Mouse (Mus musculus): ENCODE results near the gene Acoxl. TPM values are rescaled to one million over a fixed set of nuclear protein-coding genes. Genes with fewer than 3 reads are reported as not detected.
A peak's percentile ranks its signal among the peaks of the same experiment; 100 is the strongest.

Gene Acoxl
- total RNA-seq, 1 experiment from 2014 or later: 0.23 TPM

- ATAC-seq (ENCODE audit: extremely low read depth, insufficient number of reproducible peaks, low FRiP score, poor library complexity, severe bottlenecking): no peak
These were observed 285.4 kb downstream of the Acoxl start for GRCm38 (mm10) chr2:128123921-128124683.

GRCm38 (mm10) chr2:128124693-128125092 lies 286.0 kb downstream of the Acoxl start:
- ATAC-seq (ENCODE audit: extremely low read depth, insufficient number of reproducible peaks, low FRiP score, poor library complexity, severe bottlenecking): no peak

- peak; percentile 66 for ATAC-seq (ENCODE audit: extremely low read depth, insufficient number of reproducible peaks, low FRiP score, poor library complexity, severe bottlenecking)
These were observed 287.2 kb downstream of the Acoxl start, which contains the start of gene Bcl2l11 for GRCm38 (mm10) chr2:128125635-128126470. TSS of gene Bcl2l11 (plus strand) at chr2:128126038.

- ATAC-seq (ENCODE audit: extremely low read depth, insufficient number of reproducible peaks, low FRiP score, poor library complexity, severe bottlenecking): no peak
These were observed 287.9 kb downstream of the Acoxl start for GRCm38 (mm10) chr2:128126591-128127051.

GRCm38 (mm10) chr2:128127121-128127671 lies 288.5 kb downstream of the Acoxl start:
- peak; percentile 65 for ATAC-seq (ENCODE audit: extremely low read depth, insufficient number of reproducible peaks, low FRiP score, poor library complexity, severe bottlenecking)

GRCm38 (mm10) chr2:128127691-128128292 lies 289.1 kb downstream of the Acoxl start:
- no peak for ATAC-seq (ENCODE audit: extremely low read depth, insufficient number of reproducible peaks, low FRiP score, poor library complexity, severe bottlenecking)

GRCm38 (mm10) chr2:128128532-128128931 lies 289.9 kb downstream of the Acoxl start:
- no peak for ATAC-seq (ENCODE audit: extremely low read depth, insufficient number of reproducible peaks, low FRiP score, poor library complexity, severe bottlenecking)

- no peak for ATAC-seq (ENCODE audit: extremely low read depth, insufficient number of reproducible peaks, low FRiP score, poor library complexity, severe bottlenecking)
These were observed 292.8 kb downstream of the Acoxl start for GRCm38 (mm10) chr2:128131503-128131902.

GRCm38 (mm10) chr2:128132635-128133034 lies 294.0 kb downstream of the Acoxl start:
- ATAC-seq (ENCODE audit: extremely low read depth, insufficient number of reproducible peaks, low FRiP score, poor library complexity, severe bottlenecking): no peak

- no peak for ATAC-seq (ENCODE audit: extremely low read depth, insufficient number of reproducible peaks, low FRiP score, poor library complexity, severe bottlenecking)
These were observed 295.2 kb downstream of the Acoxl start for GRCm38 (mm10) chr2:128133865-128134264.

GRCm38 (mm10) chr2:128134474-128134873 lies 295.8 kb downstream of the Acoxl start:
- ATAC-seq (ENCODE audit: extremely low read depth, insufficient number of reproducible peaks, low FRiP score, poor library complexity, severe bottlenecking): no peak

GRCm38 (mm10) chr2:128134948-128135347 lies 296.3 kb downstream of the Acoxl start:
- no peak for ATAC-seq (ENCODE audit: extremely low read depth, insufficient number of reproducible peaks, low FRiP score, poor library complexity, severe bottlenecking)

GRCm38 (mm10) chr2:128136769-128137433 lies 298.2 kb downstream of the Acoxl start:
- no peak for ATAC-seq (ENCODE audit: extremely low read depth, insufficient number of reproducible peaks, low FRiP score, poor library complexity, severe bottlenecking)

GRCm38 (mm10) chr2:128137480-128138276 lies 299.0 kb downstream of the Acoxl start:
- no peak for ATAC-seq (ENCODE audit: extremely low read depth, insufficient number of reproducible peaks, low FRiP score, poor library complexity, severe bottlenecking)

GRCm38 (mm10) chr2:128138924-128139323 lies 300.2 kb downstream of the Acoxl start:
- ATAC-seq (ENCODE audit: extremely low read depth, insufficient number of reproducible peaks, low FRiP score, poor library complexity, severe bottlenecking): no peak

GRCm38 (mm10) chr2:128139781-128140180 lies 301.1 kb downstream of the Acoxl start:
- no peak for ATAC-seq (ENCODE audit: extremely low read depth, insufficient number of reproducible peaks, low FRiP score, poor library complexity, severe bottlenecking)

- ATAC-seq (ENCODE audit: extremely low read depth, insufficient number of reproducible peaks, low FRiP score, poor library complexity, severe bottlenecking): no peak
These were observed 301.5 kb downstream of the Acoxl start for GRCm38 (mm10) chr2:128140183-128140582.

- ATAC-seq (ENCODE audit: extremely low read depth, insufficient number of reproducible peaks, low FRiP score, poor library complexity, severe bottlenecking): no peak
These were observed 305.3 kb downstream of the Acoxl start for GRCm38 (mm10) chr2:128143992-128144391.
